Mouse (Mus musculus) kidney, embryonic 14.5 days (tissue): ENCODE measurements around the gene Zcchc10. TPM values are rescaled to one million over a fixed set of nuclear protein-coding genes. Genes with fewer than 3 reads are reported as not detected.
"Not testable (repeated sequence)": the region's sequence is repeated elsewhere in the genome, so short reads cannot be mapped to it uniquely, and the experiment has no call there.

Experiments
- ATAC-seq: fragments of 200-750 bp; cut with Nextera tagmentation; 2 replicates; pipeline ENCODE4 v1.8.0; 2017; ENCODE audit warnings: moderate number of reproducible peaks, mild to moderate bottlenecking, moderate TSS enrichment, moderate library complexity; ENCODE audit not compliant: low FRiP score, low TSS enrichment
- H3K27ac ChIP-seq: fragments of 300-500 bp; sonication (generic); 2 replicates; pipeline ENCODE4 v1.5.1; 2014; ENCODE audit warnings: low read depth, mild to moderate bottlenecking, low read length, moderate library complexity, mixed read lengths
- H3K27me3 ChIP-seq: fragments of 300-500 bp; sonication (generic); 2 replicates; pipeline ENCODE4 v1.6.1; 2014; ENCODE audit warnings: mild to moderate bottlenecking, low read length; ENCODE audit not compliant: control insufficient read depth, insufficient read depth
- H3K36me3 ChIP-seq: fragments of 300-500 bp; sonication (generic); 2 replicates; pipeline ENCODE4 v1.6.1; 2014; ENCODE audit warnings: low read length, mixed read lengths; ENCODE audit not compliant: control insufficient read depth, insufficient read depth
- H3K4me1 ChIP-seq: fragments of 300-500 bp; sonication (generic); 2 replicates; pipeline ENCODE4 v1.6.1; 2014; ENCODE audit warnings: low read length, mixed read lengths; ENCODE audit not compliant: control insufficient read depth, insufficient read depth
- H3K4me2 ChIP-seq: fragments of 300-500 bp; sonication (generic); replicated peaks from 2 replicates; pipeline ENCODE4 v1.6.1; 2014; ENCODE audit warnings: low read depth, mild to moderate bottlenecking, low read length
- H3K4me3 ChIP-seq: fragments of 300-500 bp; sonication (generic); 2 replicates; pipeline ENCODE4 v1.5.1; 2014; ENCODE audit warnings: mild to moderate bottlenecking, low read length
- H3K9ac ChIP-seq: fragments of 300-500 bp; sonication (generic); 2 replicates; pipeline ENCODE4 v1.6.1; 2014; ENCODE audit warnings: low read depth, mild to moderate bottlenecking, low read length, moderate library complexity
- H3K9me3 ChIP-seq: fragments of 300-500 bp; sonication (generic); 2 replicates; pipeline ENCODE4 v1.6.1; 2016; ENCODE audit warnings: low read length; ENCODE audit not compliant: control insufficient read depth
- WGBS: fragments of 180-500 bp; shearing (Covaris S2); extraction: QIAGEN DNeasy Blood & Tissue Kit; methylation state at CpG from one replicate; pipeline ENCODE4 v1.1.7; 2014; 5-methylcytosine and 5-hydroxymethylcytosine counted together
- polyA plus RNA-seq: library from polyadenylated mRNA; unstranded; fragments of >200 nt; fragmentation: Nextera tagmentation; extraction: Ambion mirVana; gene quantifications from 2 replicates; pipeline ENCODE4 v1.2.1, GENCODE M21; 2014

Zcchc10 gene
- polyA plus RNA-seq, 1 experiment from 2014 or later: 32.4 TPM

DNA sequence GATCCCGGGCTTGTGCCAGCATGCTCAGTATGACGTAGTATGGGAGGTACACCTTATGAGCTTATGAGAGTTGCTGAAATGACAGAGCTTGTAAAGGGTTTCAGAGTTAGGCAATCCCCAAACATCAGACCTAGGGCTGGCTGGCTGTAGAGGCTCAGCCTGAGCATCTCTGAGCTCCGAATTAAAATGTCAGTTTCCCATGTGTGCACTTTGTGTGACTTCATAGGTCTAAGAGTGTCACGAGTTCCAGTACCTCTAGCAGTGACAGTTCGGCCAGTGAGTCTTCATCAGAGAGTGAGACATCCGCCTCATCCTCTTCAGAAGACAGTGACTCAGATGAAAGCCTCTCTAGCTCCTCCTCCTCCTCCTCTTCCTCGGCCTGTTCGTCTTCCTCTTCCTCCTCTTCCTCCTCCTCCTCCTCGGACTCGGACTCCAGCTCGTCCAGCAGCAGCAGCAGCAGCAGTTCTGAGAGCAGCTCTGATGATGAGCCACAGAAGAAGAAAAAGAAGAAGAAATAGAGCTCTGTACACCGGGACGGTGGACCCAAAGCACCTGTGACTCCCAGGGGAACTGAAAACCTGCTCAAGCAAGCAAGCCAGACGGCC, 7.7 kb downstream of the Zcchc10 start:
- H3K4me1 ChIP-seq: no peaks in the 10 kb centered on the region
- ATAC-seq: no peak
- WGBS: 87% methylated on average over 14 of the region's 14 CpGs
- H3K9me3 ChIP-seq: no peaks in the 10 kb centered on the region
- H3K27me3 ChIP-seq: no peaks in the 10 kb centered on the region
- H3K27ac ChIP-seq: no peak overlapping the region
- H3K36me3 ChIP-seq: peaks cover 58% of the 10 kb centered on the region
- no peak overlapping the region for H3K4me2 ChIP-seq
- no peak overlapping the region for H3K9ac ChIP-seq
- H3K4me3 ChIP-seq: no peak overlapping the region

DNA sequence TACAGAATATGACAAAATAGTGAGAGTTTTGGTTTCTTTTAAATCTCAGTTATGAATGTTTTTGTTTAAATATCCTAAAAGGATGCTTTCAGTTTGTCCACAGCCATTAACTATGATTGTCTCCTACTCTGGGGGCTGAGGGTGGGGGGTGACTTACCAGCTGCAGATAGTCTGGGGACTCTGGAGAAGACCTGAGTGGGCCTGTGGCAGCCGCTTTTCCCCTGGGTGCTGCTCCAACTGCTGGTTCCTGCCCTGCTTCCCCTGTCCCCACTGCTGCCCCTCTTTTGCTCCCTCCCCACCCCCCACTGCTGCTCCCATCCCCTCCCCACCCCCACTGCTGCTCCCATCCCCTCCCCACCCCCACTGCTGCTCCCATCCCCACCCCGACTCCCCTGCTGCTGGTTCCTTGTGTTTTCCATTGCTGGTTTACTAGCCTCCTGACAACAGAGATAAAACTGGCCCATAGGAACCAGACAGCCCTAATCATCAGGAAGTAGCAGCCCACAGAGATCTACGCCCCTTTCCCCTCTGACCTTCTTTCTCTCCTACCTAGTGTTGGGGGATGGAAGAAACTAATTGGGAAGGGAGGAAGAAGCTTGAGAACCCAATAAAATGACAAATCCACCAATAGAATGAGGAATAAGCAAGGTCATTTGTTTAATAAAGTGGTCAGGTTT, 11.2 kb downstream of the Zcchc10 start:
- Histone ChIP-seq H3K4me3 (no peak overlapping the region), H3K4me2 (no peak overlapping the region), H3K27ac (no peak overlapping the region), H3K9me3 (no peaks in the 10 kb centered on the region), H3K9ac (no peak overlapping the region), H3K4me1 (no peaks in the 10 kb centered on the region), H3K36me3 (peaks cover 27% of the 10 kb centered on the region), H3K27me3 (no peaks in the 10 kb centered on the region)
- WGBS: 33% methylated on average over 3 of the region's 3 CpGs
- ATAC-seq: no peak

DNA sequence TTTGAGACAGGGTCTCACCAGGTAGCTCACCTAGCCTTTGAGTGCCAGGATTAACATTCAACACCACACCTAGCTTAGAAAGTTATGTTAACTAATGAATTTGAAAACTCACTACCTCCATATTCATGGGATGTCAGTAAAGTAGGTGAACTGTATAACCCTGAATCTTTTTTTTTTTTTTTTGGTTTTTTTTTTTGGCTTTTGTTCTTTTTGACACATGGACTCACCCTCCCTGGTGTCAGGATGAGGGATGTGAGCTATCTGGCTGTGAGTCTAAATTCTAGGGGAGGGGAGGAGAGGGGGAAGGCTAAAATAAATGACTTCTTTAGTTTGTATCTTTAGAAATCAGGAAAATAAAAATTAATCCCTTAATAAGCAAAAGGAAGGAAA, 11.7 kb downstream of the Zcchc10 start:
- no peaks in the 10 kb centered on the region for H3K4me1 ChIP-seq
- H3K9me3 ChIP-seq: no peaks in the 10 kb centered on the region
- no peak overlapping the region for H3K4me3 ChIP-seq
- no peaks in the 10 kb centered on the region for H3K27me3 ChIP-seq
- no peak for ATAC-seq
- H3K9ac ChIP-seq: no peak overlapping the region
- peaks cover 23% of the 10 kb centered on the region for H3K36me3 ChIP-seq
- no peak overlapping the region for H3K27ac ChIP-seq
- no peak overlapping the region for H3K4me2 ChIP-seq

DNA sequence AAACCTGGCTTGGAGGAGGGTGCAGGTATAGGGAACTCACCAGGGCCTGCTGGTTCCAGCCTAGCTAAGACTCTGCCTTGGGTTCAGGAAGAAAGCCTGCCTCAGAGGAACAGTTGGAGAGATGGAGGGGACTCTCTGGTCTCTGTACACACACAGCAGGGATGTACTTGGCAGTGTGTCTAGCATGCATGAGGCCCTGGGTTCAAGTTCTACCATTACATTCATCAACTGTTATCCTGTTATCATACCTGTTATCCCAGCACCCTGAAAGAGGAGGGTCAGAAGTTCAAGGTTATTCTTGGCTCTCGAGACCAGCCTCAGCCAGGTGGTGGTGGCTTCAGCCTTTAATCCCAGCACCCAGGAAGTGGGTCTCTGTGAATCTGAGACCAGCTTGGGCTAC, 12.4 kb downstream of the Zcchc10 start:
- 85% methylated on average over 1 of the region's 1 CpGs for WGBS
- Histone ChIP-seq H3K9me3 (no peaks in the 10 kb centered on the region), H3K4me3 (no peak overlapping the region), H3K27ac (no peak overlapping the region), H3K27me3 (no peaks in the 10 kb centered on the region), H3K4me2 (no peak overlapping the region), H3K9ac (no peak overlapping the region), H3K4me1 (no peaks in the 10 kb centered on the region), H3K36me3 (peaks cover 16% of the 10 kb centered on the region)
- ATAC-seq: no peak

DNA sequence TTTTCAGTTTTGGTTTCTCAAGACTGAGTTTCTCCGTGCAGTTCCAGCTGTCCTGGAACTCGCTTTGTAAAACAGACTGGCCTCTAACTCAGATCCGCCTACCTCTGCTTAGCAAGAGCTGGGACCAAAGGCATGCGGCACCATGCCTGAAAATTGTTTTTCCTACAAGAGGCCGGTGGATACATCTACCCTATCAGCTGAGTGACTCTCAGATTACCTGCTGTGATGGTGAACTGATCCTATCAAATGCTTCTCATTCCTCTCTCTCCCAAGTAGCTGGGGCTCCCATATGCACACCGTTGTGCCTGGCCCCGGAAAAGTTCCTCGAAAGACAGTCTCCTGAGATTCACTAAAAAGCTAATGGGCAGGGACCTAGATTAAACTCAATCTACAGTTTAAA, 13.2 kb downstream of the Zcchc10 start:
- no peak overlapping the region for H3K27ac ChIP-seq
- H3K9ac ChIP-seq: no peak overlapping the region
- ATAC-seq: no peak
- peaks cover 9% of the 10 kb centered on the region for H3K36me3 ChIP-seq
- H3K4me1 ChIP-seq: no peaks in the 10 kb centered on the region
- WGBS: 81% methylated on average over 8 of the region's 8 CpGs
- no peak overlapping the region for H3K4me2 ChIP-seq
- no peaks in the 10 kb centered on the region for H3K9me3 ChIP-seq
- no peaks in the 10 kb centered on the region for H3K27me3 ChIP-seq
- no peak overlapping the region for H3K4me3 ChIP-seq

DNA sequence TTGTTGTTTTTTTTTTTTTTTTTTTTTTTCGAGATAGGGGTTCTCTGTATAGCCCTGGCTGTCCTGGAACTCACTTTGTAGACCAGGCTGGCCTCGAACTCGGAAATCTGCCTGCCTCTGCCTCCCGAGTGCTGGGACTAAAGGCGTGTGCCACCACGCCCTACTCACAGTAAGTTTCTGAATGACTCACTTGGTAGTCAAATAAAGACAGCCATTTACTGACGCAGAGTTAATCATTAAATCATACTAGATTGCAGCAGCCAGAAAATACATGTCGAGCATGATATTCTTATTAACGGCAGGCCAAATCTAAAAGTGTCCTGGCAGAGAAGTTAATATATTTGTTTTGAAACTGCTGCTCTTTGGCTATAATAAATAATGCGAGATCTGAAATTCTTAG, 16.5 kb downstream of the Zcchc10 start:
- not testable (repeated sequence) for H3K27ac ChIP-seq, H3K9me3 ChIP-seq, H3K9ac ChIP-seq, H3K4me1 ChIP-seq, H3K4me2 ChIP-seq, H3K27me3 ChIP-seq, H3K36me3 ChIP-seq, ATAC-seq, H3K4me3 ChIP-seq
- WGBS: 78% methylated on average over 10 of the region's 10 CpGs

DNA sequence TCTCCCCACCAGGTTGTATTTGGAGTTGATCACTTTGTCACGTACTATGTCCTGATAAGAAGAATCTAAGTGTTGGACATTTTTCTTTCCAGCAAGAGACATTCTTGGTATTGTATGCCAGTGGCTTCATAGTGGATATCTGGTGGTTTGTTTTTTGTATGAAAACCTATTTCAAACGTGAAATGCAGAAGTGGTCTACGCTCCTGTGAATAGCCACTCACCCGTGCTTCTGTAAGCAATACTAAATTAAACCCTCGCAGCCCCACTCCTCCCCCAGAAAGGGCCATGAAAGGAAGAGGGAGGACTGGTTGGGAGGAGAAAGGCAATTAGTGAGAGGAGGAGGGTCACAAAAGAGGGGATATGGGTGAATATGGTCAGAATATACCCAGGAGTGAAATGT, 18.2 kb downstream of the Zcchc10 start:
- H3K9me3 ChIP-seq: no peaks in the 10 kb centered on the region
- WGBS: 36% methylated on average over 5 of the region's 5 CpGs
- no peaks in the 10 kb centered on the region for H3K4me1 ChIP-seq
- H3K9ac ChIP-seq: no peak overlapping the region
- no peaks in the 10 kb centered on the region for H3K27me3 ChIP-seq
- H3K27ac ChIP-seq: no peak overlapping the region
- no peaks in the 10 kb centered on the region for H3K36me3 ChIP-seq
- ATAC-seq: no peak
- no peak overlapping the region for H3K4me2 ChIP-seq
- no peak overlapping the region for H3K4me3 ChIP-seq

DNA sequence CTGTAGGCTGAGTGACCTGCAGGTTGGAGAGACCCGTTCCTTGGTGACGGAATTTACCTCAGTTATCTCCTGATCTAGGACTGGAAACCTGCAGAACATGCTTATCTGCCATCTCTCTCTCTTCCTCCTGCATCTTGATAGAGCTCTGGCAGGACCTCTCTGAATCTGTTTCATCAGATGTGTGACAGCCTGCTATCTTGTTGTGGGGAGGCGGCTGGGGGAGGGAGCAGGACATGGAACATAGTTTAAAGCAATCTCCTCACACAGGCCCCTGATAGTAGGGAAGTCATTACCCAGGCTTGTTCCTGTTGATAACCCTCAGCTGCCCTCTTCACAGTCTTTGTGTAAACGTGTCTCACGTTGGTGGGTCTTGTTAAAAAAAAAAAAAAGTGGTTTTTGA, 20.8 kb downstream of the Zcchc10 start:
- H3K9ac ChIP-seq: no peak overlapping the region
- 28% methylated on average over 5 of the region's 5 CpGs for WGBS
- no peak overlapping the region for H3K4me2 ChIP-seq
- no peaks in the 10 kb centered on the region for H3K27me3 ChIP-seq
- no peak overlapping the region for H3K4me3 ChIP-seq
- H3K36me3 ChIP-seq: no peaks in the 10 kb centered on the region
- no peak for ATAC-seq
- no peaks in the 10 kb centered on the region for H3K9me3 ChIP-seq
- H3K4me1 ChIP-seq: no peaks in the 10 kb centered on the region
- H3K27ac ChIP-seq: no peak overlapping the region

DNA sequence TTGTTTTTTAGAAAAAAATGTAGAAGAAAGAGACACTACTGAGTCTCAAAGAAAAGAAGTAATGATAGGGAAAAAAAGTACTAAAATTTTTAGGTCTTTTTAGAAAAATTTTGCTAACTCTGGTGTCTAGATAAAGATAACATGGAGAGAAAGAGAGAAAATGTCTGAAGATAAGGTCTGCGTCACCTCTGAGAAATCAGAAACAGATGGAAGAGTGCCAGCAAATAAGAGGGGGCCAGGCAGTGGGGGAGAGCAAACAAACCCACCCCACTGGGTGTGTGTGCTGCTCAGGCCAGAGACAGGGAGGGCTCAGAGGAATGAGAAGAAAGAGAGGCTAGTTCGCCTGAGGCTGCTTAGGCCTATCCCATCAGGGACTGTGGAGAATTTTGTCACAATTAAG, 21.3 kb downstream of the Zcchc10 start:
- Histone ChIP-seq H3K4me1 (no peaks in the 10 kb centered on the region), H3K9me3 (no peaks in the 10 kb centered on the region), H3K36me3 (no peaks in the 10 kb centered on the region), H3K4me2 (no peak overlapping the region), H3K4me3 (no peak overlapping the region), H3K27me3 (no peaks in the 10 kb centered on the region), H3K9ac (no peak overlapping the region), H3K27ac (no peak overlapping the region)
- 47% methylated on average over 2 of the region's 2 CpGs for WGBS
- ATAC-seq: no peak
